Mouse (Mus musculus): ENCODE results near the gene Uts2. TPM values are rescaled to one million over a fixed set of nuclear protein-coding genes. Genes with fewer than 3 reads are reported as not detected.
A peak's percentile ranks its signal among the peaks of the same experiment; 100 is the strongest.

Uts2 gene
- polyA plus RNA-seq (2015; fragmentation: Nextera tagmentation; extraction: Ambion mirVana), result not detected in 2 replicates

GRCm38 (mm10) chr4:150996797-150997196 lies at the start of gene Uts2:
Gene Uts2 (plus strand): TSS chr4:150997097.
- no peaks in the 10 kb centered on the region for H3K27me3 ChIP-seq
- no peaks in the 10 kb centered on the region for H3K4me1 ChIP-seq (replicated peaks)
- ATAC-seq (ENCODE audit: low FRiP score), result no peak
- no peak within 1 kb of the TSS for H3K4me3 ChIP-seq
- H3K4me2 ChIP-seq, result no peak within 1 kb of the TSS
- no peak within 1 kb of the TSS for H3K9ac ChIP-seq
- WGBS, result 91% methylated on average over 7 of the region's 7 CpGs
- H3K9me3 ChIP-seq, result no peaks in the 10 kb centered on the region
- H3K36me3 ChIP-seq, result no peaks in the 10 kb centered on the region
- H3K27ac ChIP-seq, result no peak within 1 kb of the TSS

- WGBS, result 91% methylated on average over 10 of the region's 10 CpGs
- Histone ChIP-seq H3K4me3 (no peak overlapping the region), H3K27ac (no peak overlapping the region), H3K27me3 (no peaks in the 10 kb centered on the region), H3K9ac (no peak overlapping the region), H3K36me3 (no peaks in the 10 kb centered on the region), H3K4me2 (no peak overlapping the region), H3K9me3 (no peaks in the 10 kb centered on the region), H3K4me1 (replicated peaks) (no peaks in the 10 kb centered on the region)
- no peak for ATAC-seq (ENCODE audit: low FRiP score)
Measured at GRCm38 (mm10) chr4:150950972-150951371, 45.9 kb upstream of the Uts2 start.

GRCm38 (mm10) chr4:150956369-150957105 lies 40.4 kb upstream of the Uts2 start:
- 51% methylated on average over 13 of the region's 13 CpGs for WGBS
- peak; percentile 89 for ATAC-seq (ENCODE audit: low FRiP score)
- Histone ChIP-seq H3K9me3 (no peaks in the 10 kb centered on the region), H3K4me1 (replicated peaks) (peaks cover 11% of the 10 kb centered on the region), H3K9ac (no peak overlapping the region), H3K4me2 (no peak overlapping the region), H3K27me3 (no peaks in the 10 kb centered on the region), H3K4me3 (no peak overlapping the region), H3K27ac (peak overlapping the region; percentile 83), H3K36me3 (no peaks in the 10 kb centered on the region)

GRCm38 (mm10) chr4:150957106-150957458 lies 39.8 kb upstream of the Uts2 start:
- Histone ChIP-seq H3K4me3 (no peak overlapping the region), H3K27ac (peak overlapping the region; percentile 83), H3K4me2 (no peak overlapping the region), H3K4me1 (replicated peaks) (peaks cover 11% of the 10 kb centered on the region), H3K36me3 (no peaks in the 10 kb centered on the region), H3K27me3 (no peaks in the 10 kb centered on the region), H3K9ac (no peak overlapping the region), H3K9me3 (no peaks in the 10 kb centered on the region)
- WGBS, result 24% methylated on average over 1 of the region's 1 CpGs
- no peak for ATAC-seq (ENCODE audit: low FRiP score)

- no peak for ATAC-seq (ENCODE audit: low FRiP score)
- Histone ChIP-seq H3K4me2 (no peak overlapping the region), H3K27ac (no peak overlapping the region), H3K4me1 (replicated peaks) (peaks cover 11% of the 10 kb centered on the region), H3K9ac (no peak overlapping the region), H3K9me3 (no peaks in the 10 kb centered on the region), H3K27me3 (no peaks in the 10 kb centered on the region), H3K36me3 (no peaks in the 10 kb centered on the region), H3K4me3 (no peak overlapping the region)
- WGBS, result 78% methylated on average over 7 of the region's 7 CpGs
Measured at GRCm38 (mm10) chr4:150958536-150958935, 38.4 kb upstream of the Uts2 start.

GRCm38 (mm10) chr4:150962231-150962630 lies 34.7 kb upstream of the Uts2 start:
- H3K9ac ChIP-seq, result no peak overlapping the region
- 73% methylated on average over 6 of the region's 6 CpGs for WGBS
- no peaks in the 10 kb centered on the region for H3K36me3 ChIP-seq
- H3K27ac ChIP-seq, result no peak overlapping the region
- H3K4me3 ChIP-seq, result no peak overlapping the region
- peaks cover 6% of the 10 kb centered on the region for H3K4me1 ChIP-seq (replicated peaks)
- 0 out of 2 replicates have a peak, but pooled peaks cover 5% of the 10 kb centered on the region for H3K27me3 ChIP-seq
- no peak for ATAC-seq (ENCODE audit: low FRiP score)
- no peaks in the 10 kb centered on the region for H3K9me3 ChIP-seq
- no peak overlapping the region for H3K4me2 ChIP-seq

GRCm38 (mm10) chr4:150963711-150964110 lies 33.2 kb upstream of the Uts2 start:
- Histone ChIP-seq H3K4me2 (no peak overlapping the region), H3K4me3 (no peak overlapping the region), H3K27me3 (0 out of 2 replicates have a peak, but pooled peaks cover 5% of the 10 kb centered on the region), H3K9me3 (no peaks in the 10 kb centered on the region), H3K36me3 (no peaks in the 10 kb centered on the region), H3K4me1 (replicated peaks) (peaks cover 4% of the 10 kb centered on the region), H3K9ac (no peak overlapping the region), H3K27ac (no peak overlapping the region)
- ATAC-seq (ENCODE audit: low FRiP score), result no peak
- 60% methylated on average over 2 of the region's 2 CpGs for WGBS

GRCm38 (mm10) chr4:150964635-150965554 lies 32.0 kb upstream of the Uts2 start:
- Histone ChIP-seq H3K4me1 (replicated peaks) (peaks cover 4% of the 10 kb centered on the region), H3K4me3 (no peak overlapping the region), H3K36me3 (no peaks in the 10 kb centered on the region), H3K9me3 (no peaks in the 10 kb centered on the region), H3K4me2 (peak overlapping the region; percentile 36), H3K27me3 (0 out of 2 replicates have a peak, but pooled peaks cover 5% of the 10 kb centered on the region), H3K27ac (no peak overlapping the region), H3K9ac (no peak overlapping the region)
- ATAC-seq (ENCODE audit: low FRiP score), result no peak
- WGBS, result 15% methylated on average over 25 of the region's 25 CpGs

- 75% methylated on average over 11 of the region's 11 CpGs for WGBS
- Histone ChIP-seq H3K27ac (no peak overlapping the region), H3K4me1 (replicated peaks) (peaks cover 4% of the 10 kb centered on the region), H3K4me2 (no peak overlapping the region), H3K27me3 (0 out of 2 replicates have a peak, but pooled peaks cover 5% of the 10 kb centered on the region), H3K36me3 (no peaks in the 10 kb centered on the region), H3K9me3 (no peaks in the 10 kb centered on the region), H3K9ac (no peak overlapping the region), H3K4me3 (no peak overlapping the region)
- no peak for ATAC-seq (ENCODE audit: low FRiP score)
Measured at GRCm38 (mm10) chr4:150965555-150965951, 31.3 kb upstream of the Uts2 start.

GRCm38 (mm10) chr4:150966556-150966955 lies 30.3 kb upstream of the Uts2 start:
- Histone ChIP-seq H3K36me3 (no peaks in the 10 kb centered on the region), H3K4me2 (no peak overlapping the region), H3K4me1 (replicated peaks) (peaks cover 4% of the 10 kb centered on the region), H3K9me3 (no peaks in the 10 kb centered on the region), H3K4me3 (no peak overlapping the region), H3K27me3 (0 out of 2 replicates have a peak, but pooled peaks cover 5% of the 10 kb centered on the region), H3K27ac (no peak overlapping the region), H3K9ac (no peak overlapping the region)
- no peak for ATAC-seq (ENCODE audit: low FRiP score)
- WGBS, result 19% methylated on average over 7 of the region's 7 CpGs

GRCm38 (mm10) chr4:150968956-150969355 lies 27.9 kb upstream of the Uts2 start:
- Histone ChIP-seq H3K27ac (no peak overlapping the region), H3K4me2 (no peak overlapping the region), H3K36me3 (no peaks in the 10 kb centered on the region), H3K4me3 (no peak overlapping the region), H3K9me3 (no peaks in the 10 kb centered on the region), H3K9ac (no peak overlapping the region), H3K4me1 (replicated peaks) (peaks cover 4% of the 10 kb centered on the region), H3K27me3 (0 out of 2 replicates have a peak, but pooled peaks cover 3% of the 10 kb centered on the region)
- no peak for ATAC-seq (ENCODE audit: low FRiP score)
- 87% methylated on average over 8 of the region's 8 CpGs for WGBS

- Histone ChIP-seq H3K9ac (no peak overlapping the region), H3K9me3 (no peaks in the 10 kb centered on the region), H3K36me3 (no peaks in the 10 kb centered on the region), H3K27me3 (0 out of 2 replicates have a peak, but pooled peaks cover 2% of the 10 kb centered on the region), H3K27ac (no peak overlapping the region), H3K4me2 (no peak overlapping the region), H3K4me3 (no peak overlapping the region), H3K4me1 (replicated peaks) (no peaks in the 10 kb centered on the region)
- ATAC-seq (ENCODE audit: low FRiP score), result no peak
- WGBS, result 80% methylated on average over 8 of the region's 8 CpGs
Measured at GRCm38 (mm10) chr4:150973264-150973663, 23.6 kb upstream of the Uts2 start.

Data from hindbrain, embryonic 13.5 days (tissue).